Mouse (Mus musculus): ENCODE data around the gene Birc2.

GRCm38 (mm10) chr9:7855912-7856311 lies 19.0 kb upstream of the Birc2 start:
- TF ChIP-seq POLR2A (IDR thresholded peaks at IDR 0.05; ENCODE audit: control insufficient read depth, low read depth, low read length), result no peak
- TF ChIP-seq CTCF (IDR thresholded peaks at IDR 0.05; ENCODE audit: control insufficient read depth, insufficient read depth, insufficient replicate concordance, low read depth, low read length), result no peak
